Mouse (Mus musculus) T-cell, adult 66 days (primary cell): Measurements from ENCODE around the gene Krtap5-2. TPM values are rescaled to one million over a fixed set of nuclear protein-coding genes. Genes with fewer than 3 reads are reported as not detected.

Experiments
- total RNA-seq, 2 experiments: library from RNA; stranded (reverse); gene quantifications; 3 replicates in 1 of 2; 4 replicates in 1 of 2; pipeline ENCODE4 v1.2.4; 2023

Krtap5-2 gene
- total RNA-seq, result not detected

GRCm38 (mm10) chr7:142175905-142176304 lies at the start of gene Krtap5-2:
Krtap5-2 (minus strand) TSS chr7:142176005.

GRCm38 (mm10) chr7:142211559-142211958 lies 35.8 kb upstream of the Krtap5-2 start, which contains the start of gene Gm7579:
Gm7579 (plus strand) TSS chr7:142211859.

GRCm38 (mm10) chr7:142201064-142201463 lies 25.3 kb upstream of the Krtap5-2 start, which contains the start of gene Krtap5-3:
Krtap5-3 (plus strand) TSS chr7:142201364.

DNA sequence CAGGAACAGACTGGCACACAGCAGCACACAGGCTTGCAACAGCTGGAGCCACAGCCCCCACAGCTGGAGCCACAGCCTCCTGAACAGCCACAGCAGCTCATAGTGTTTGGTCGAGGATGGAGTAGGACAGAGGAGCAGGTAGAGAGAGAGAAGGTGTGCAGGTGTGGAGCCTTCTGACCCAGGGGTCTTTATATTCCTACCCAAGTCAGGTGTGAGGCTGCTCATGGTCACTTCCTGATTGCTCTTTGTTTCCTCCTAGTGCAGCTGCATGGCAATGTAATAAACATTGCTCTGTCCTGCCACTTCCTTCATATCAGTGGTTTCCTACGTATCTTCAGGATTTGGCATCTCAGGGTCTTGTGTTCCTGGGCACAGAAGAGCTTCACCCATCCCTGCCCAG lies 14.5 kb upstream of the Krtap5-2 start, which contains the start of gene Gm10153:
Gene Gm10153, minus strand, starts transcription at position 101 of the 400 bp plus-strand sequence.

GRCm38 (mm10) chr7:142165639-142166038 lies 10.2 kb downstream of the Krtap5-2 start, which contains the start of gene Gm4553:
Gm4553 (minus strand) TSS chr7:142165739.

GRCm38 (mm10) chr7:142157013-142157412 lies 18.8 kb downstream of the Krtap5-2 start, which contains the start of gene Gm29735:
Gm29735 (minus strand) TSS chr7:142157113.

GRCm38 (mm10) chr7:142144507-142144906 lies 31.3 kb downstream of the Krtap5-2 start, which contains the start of gene Gm45337:
Gm45337 (minus strand) TSS chr7:142144607.

GRCm38 (mm10) chr7:142135934-142136333 lies 39.9 kb downstream of the Krtap5-2 start, which contains the start of gene Gm39115:
Gm39115 (minus strand) TSS chr7:142136034.

Other genes with a start within 250 kb of the Krtap5-2 start
- gene Brsk2, start 226.3 kb downstream of the Krtap5-2 start, total RNA-seq, result not detected
- gene Mob2, start 114.9 kb downstream of the Krtap5-2 start, total RNA-seq, result 10 to 100 TPM; 51.1 to 64.6 TPM
- gene Dusp8, start 80.2 kb downstream of the Krtap5-2 start, total RNA-seq, result 1 to 10 TPM in 1 of 2 experiments, under 1 TPM in 1; 0.44 to 1.4 TPM
- gene Gm45618, start 55.3 kb downstream of the Krtap5-2 start, total RNA-seq, result not detected
- gene Gm39115, start 40.0 kb downstream of the Krtap5-2 start, total RNA-seq, result not detected
- not detected for gene Gm45337, start 31.4 kb downstream of the Krtap5-2 start, total RNA-seq
- gene Gm29735, start 18.9 kb downstream of the Krtap5-2 start, total RNA-seq, result not detected
- gene Gm4553, start 10.3 kb downstream of the Krtap5-2 start, total RNA-seq, result not detected
- not detected for gene Gm10153, start 14.4 kb upstream of the Krtap5-2 start, total RNA-seq
- gene Krtap5-3, start 25.4 kb upstream of the Krtap5-2 start, total RNA-seq, result not detected
- gene Gm7579, start 35.9 kb upstream of the Krtap5-2 start, total RNA-seq, result not detected
- not detected for gene Krtap5-5, start 54.0 kb upstream of the Krtap5-2 start, total RNA-seq
- not detected for gene Gm40460, start 65.1 kb upstream of the Krtap5-2 start, total RNA-seq
- gene Gm2431, start 82.3 kb upstream of the Krtap5-2 start, total RNA-seq, result not detected
- not detected for gene Gm4559, start 98.4 kb upstream of the Krtap5-2 start, total RNA-seq
- gene Krtap5-1, start 121.1 kb upstream of the Krtap5-2 start, total RNA-seq, result not detected
- gene Krtap5-4, start 127.5 kb upstream of the Krtap5-2 start, total RNA-seq, result not detected
- 10 to 100 TPM; 17.0 to 21.9 TPM for gene Ifitm10, start 197.7 kb upstream of the Krtap5-2 start, total RNA-seq
- gene Gm49369, start 206.7 kb upstream of the Krtap5-2 start, total RNA-seq, result 10 to 100 TPM in 1 of 2 experiments, 1 to 10 TPM in 1; 2.6 to 11.5 TPM
- 100 to 1,000 TPM; 244 to 275 TPM for gene Ctsd, start 212.0 kb upstream of the Krtap5-2 start, total RNA-seq